Mouse (Mus musculus): ENCODE measurements around the gene Trim59.

DNA sequence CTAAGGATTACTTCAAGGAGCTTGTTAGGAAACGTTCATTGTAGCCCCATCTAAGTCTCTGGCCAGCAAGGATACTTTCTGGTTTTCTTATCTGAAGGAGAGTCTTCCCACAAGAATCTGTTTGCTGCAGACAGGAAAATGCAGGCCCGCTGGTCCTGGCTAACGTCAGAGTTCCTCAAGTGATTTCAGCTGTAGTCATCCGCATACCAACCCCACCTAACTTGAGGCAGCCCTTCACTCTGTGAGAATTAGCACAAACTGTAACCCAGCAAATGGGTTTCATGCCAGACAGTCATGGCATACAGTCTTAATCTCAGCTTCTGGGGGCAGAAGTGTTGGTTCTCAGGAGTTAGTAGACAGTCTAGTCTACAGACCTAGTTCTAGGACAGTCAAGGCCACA, 2.0 kb upstream of the Trim59 start:
- TF ChIP-seq CTCF (IDR thresholded peaks at IDR 0.05; ENCODE audit: low read depth, low read length): no peak
- no peak for TF ChIP-seq POLR2A (IDR thresholded peaks at IDR 0.05; ENCODE audit: borderline replicate concordance, low read depth, low read length)
